Mouse (Mus musculus) liver, adult 2 months (tissue): ENCODE results near the gene Ovca2.

Experiments
- CTCF ChIP-seq: fragments of 200-500 bp; IDR thresholded peaks from 2 replicates; pipeline ENCODE4 v1.5.1; 2011; ENCODE audit warnings: low read depth, low read length, control low read depth
- POLR2A ChIP-seq: fragments of 200-500 bp; IDR thresholded peaks from 2 replicates; pipeline ENCODE4 v1.6.1; 2011; ENCODE audit warnings: low read length, control low read depth; ENCODE audit not compliant: insufficient read depth; ENCODE audit errors: extremely low read depth

DNA sequence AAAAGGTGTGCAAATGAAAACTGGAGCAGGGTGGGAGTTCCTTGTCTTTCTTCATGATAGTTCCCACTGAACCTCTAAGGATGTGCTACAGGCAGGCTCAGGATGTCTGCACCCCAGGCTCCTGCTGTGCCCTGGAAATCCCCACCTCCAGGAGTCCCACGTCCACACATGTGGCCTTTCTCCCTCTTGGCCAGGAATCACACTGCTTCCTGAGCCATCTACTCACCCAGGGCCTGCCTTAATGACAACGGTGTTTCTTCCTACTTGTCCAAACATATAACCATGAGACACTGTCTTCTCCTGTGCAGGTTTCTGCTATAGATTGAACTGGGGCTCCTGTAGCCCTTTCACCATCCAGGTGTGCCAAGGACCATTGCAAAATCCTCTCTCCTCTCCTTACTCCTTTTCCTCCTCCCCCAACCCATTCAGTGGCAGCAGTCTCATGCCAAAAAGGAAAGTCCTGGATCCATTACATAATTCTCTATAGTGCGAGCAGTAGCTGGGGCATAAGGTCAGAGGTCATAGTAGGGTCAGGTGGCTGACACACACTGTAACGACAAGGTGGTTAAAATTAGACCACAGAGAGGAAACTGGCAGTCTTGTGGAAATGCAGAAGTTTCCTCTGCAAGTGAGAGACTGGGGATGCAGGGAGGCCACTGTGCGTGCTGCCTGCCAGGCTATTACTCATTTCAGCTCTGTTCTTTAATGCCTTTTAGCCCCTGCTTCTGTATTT is 41.8 kb downstream of the Ovca2 start:
- TF ChIP-seq CTCF (no peak), POLR2A (no peak)
